Mouse (Mus musculus): Measurements from ENCODE around the gene Pigx. TPM values are rescaled to one million over a fixed set of nuclear protein-coding genes. Genes with fewer than 3 reads are reported as not detected.
A peak's percentile ranks its signal among the peaks of the same experiment; 100 is the strongest.
"Not testable (repeated sequence)": the region's sequence is repeated elsewhere in the genome, so short reads cannot be mapped to it uniquely, and the experiment has no call there.

Gene Pigx
- total RNA-seq, 2 experiments from 2014 or later: 24.8 to 31.9 TPM

DNA sequence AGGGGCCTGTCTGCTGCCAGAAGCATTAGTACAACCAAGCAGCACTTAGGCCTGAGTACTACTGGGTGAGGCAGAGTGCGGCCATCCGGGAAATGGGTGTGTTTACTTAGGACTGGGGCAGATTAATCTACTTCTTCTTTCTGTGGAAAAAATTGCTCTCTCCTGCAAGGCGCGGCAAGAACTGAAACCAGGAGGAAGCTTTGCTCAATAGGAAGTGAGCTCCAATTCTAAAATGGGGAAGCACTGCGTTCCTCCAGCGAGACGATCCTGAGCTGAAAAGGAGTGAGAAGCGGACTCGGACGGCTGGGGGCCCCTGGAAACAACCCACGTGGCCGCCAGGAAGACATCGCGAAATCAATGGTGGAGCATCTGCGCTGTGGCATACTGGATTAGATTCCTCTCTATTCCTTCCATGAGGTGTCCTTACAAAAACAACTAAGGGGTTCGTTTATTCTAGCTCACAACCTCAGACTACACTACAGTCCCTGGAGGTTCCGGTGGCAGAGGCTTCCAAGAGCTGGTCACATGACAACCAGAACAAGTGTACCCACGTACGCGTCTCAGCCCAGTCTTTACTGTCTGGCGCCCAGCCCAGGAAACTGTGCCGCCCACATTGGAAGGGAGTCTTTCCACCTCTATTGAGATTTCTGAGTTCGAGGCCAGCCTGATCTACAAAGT is 14.1 kb upstream of the Pigx start:
- peak; percentile 73 for ATAC-seq (replicated peaks; ENCODE audit: low FRiP score, low TSS enrichment, poor library complexity, severe bottlenecking)

DNA sequence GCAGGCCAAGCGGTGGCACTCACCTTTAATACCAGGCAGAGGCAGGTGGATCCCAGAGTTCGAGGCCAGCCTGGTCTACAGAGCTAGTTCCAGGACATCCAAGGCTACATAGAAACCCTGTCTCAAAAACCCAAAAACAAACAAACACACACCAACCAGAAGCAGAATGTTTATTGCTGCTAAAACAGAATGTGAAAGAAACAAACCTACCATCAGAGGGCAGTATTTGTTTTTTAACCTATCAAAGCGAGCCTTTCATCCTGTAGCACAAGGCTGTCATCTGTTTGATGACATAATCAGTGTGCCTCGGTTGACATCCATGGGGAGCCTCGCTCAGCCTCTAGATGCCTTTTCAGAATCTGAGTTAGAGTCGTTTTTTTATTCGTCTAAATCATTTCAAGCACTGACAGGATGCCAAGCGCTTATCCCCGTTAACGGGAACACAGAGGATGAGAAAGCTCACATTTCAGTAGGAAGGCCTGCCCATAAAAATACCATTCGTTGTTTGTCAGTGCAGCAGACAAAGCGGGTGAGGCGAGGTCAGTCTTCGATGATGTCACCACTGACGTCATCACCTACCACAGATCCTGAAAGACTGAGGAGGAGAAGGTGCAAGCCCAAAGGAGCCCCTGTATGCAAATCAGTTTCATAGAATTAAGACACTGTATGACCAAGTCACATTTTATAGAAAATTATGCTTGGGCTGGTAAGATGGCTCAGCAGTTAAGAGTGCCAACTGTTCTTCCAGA is 11.6 kb upstream of the Pigx start:
- ATAC-seq (replicated peaks; ENCODE audit: low FRiP score, low TSS enrichment, poor library complexity, severe bottlenecking): no peak

DNA sequence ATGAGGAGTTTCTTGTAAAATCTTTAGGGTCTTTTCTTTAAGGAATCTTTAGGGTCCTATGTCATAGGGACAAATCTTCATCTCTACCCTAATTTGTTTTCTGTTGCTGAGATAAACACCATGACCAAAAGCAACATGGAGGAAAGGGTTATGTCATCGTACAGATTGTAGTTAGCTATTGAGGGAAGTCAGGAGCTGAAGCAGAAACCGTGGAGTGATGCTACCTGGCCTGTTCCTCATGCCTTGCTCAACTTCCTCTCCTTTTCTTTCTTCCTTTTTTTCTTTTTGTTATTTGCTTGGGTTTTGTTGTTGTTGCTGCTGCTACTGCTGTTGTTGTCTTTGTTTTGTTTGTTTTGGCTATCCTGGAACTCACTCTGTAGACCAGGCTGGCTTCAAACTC is 9.0 kb upstream of the Pigx start:
- no peak for ATAC-seq (replicated peaks; ENCODE audit: low FRiP score, low TSS enrichment, poor library complexity, severe bottlenecking)

DNA sequence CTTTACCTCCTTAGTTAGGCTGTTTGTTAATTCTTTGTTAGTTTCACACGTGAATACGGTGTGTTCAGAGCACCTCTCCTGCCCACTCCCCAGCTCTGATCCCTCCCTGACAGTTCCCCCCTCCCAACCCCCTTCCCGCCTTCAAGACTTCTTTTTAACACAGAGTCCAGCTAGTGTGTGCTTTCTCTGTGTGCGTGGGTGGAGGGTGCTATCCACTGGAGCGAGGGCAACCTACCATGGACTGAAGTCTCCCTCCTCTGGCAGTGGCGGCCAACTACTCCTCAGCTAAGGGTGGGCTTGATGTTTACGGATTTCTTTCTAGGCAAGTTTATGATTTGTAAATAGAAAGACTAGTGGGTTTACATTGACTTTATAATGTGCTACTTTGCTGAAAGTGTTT is 8.6 kb upstream of the Pigx start:
- 0 out of 2 replicates have a peak, but pooled peaks have one; percentile 48 for ATAC-seq (replicated peaks; ENCODE audit: low FRiP score, low TSS enrichment, poor library complexity, severe bottlenecking)

DNA sequence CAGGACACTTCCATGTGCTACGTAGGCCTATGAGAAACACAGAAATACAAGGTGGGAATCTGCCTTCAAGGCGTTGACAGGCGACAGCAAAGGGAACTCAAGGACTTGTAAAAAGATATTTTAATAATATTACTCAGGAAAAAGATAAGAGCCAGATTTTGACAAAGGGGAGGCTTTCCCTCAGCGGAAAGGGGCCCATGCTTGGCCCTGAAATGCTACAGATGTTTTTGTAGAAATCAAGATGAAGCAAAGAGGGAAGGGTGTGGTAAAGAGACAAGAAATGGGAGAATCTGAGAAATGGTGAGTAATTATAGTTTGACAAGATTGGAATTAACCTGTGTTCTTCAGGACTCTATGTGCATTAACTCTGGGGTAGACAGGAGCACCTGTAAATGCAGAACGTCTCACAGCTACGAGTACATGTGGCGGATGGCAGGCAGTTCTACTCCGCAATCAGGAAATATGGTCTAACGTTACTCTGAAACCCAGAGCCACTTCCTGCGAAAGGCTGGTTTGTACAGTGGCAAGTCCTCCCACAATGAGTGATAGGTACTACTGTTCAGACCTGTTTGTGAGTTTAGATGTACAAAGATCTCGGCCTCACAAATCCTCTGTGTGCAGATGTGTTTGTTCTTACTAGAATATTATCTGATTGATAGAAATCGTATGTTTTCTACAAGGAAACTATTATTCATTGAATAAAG is 8.0 kb upstream of the Pigx start:
- peak; percentile 44; the same call in 1 of the 2 replicates for ATAC-seq (replicated peaks; ENCODE audit: low FRiP score, low TSS enrichment, poor library complexity, severe bottlenecking)

DNA sequence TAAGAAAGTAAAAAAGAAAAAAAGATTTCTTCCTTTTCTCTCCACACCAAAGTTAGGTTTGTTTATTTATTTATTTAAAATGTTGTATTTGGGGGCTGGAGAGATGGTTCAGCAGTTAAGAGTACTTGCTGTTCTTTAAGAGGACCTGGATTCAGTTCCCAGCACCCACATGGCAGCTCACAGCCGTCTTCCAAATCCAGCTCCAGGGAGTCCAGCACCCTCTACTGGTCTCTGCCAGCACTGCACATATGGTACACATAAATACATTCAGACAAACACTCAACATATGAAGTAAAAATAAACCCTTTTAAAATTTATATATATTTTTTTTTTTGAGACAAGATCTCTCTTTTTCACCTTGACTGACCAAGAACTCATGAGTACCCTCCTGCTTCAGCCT is 6.2 kb upstream of the Pigx start:
- no peak for ATAC-seq (replicated peaks; ENCODE audit: low FRiP score, low TSS enrichment, poor library complexity, severe bottlenecking)

DNA sequence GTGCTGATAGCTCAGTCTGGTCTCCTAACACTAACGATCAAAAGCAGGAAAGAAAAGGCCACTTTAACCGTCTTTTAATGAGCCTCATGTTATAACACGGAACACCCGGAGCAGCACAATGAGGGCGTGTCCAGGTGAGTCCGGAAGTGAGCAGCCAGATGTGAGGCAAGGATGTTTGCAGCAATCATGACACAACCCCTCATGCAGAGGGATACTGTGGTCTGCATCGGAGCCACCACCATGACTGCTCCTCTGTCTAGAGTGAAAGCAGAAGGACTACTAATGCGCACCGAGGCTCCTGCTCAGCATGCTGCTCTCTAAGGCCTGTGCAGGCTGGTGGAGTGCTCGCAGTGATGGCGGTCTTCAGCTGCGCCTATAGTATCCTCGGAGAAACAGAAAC is 2.8 kb upstream of the Pigx start:
- no peak for ATAC-seq (replicated peaks; ENCODE audit: low FRiP score, low TSS enrichment, poor library complexity, severe bottlenecking)

DNA sequence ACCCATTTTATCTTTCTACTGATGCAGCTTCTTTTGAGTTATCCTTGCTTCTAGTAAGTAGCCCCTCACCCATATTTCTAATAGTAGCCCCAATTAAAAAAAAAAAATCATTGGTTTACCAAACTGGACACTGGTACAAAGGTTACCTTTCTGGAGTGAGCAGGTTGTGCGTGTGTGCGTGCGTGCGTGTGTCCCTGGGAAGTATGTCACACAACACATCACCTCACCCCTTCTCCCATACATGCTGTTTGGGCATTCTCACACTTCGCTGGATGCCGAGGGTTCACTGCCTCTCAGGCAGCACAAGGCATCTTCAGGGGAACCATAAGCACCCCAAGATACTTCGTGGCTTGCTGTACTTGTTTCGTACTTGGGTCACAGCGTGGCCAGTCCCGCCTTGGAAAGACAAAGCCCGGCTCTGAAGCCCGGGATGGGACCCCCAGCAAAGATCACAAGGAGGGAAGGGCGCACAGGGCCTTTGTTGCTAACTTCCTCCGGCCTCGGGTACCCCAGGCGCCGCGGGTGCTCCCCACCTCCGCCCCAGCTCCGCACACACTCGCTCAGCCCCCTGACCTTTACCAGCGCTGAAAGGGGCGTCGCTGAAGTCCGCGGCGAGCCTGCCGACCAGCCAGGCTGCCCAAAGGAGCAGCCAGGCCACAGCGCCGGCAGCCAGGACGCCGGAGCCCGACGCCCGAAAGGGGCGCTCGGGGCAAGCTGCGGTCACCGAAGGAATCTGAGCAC is 473 bp downstream of the Pigx start:
- peak; percentile 56 for ATAC-seq (replicated peaks; ENCODE audit: low FRiP score, low TSS enrichment, poor library complexity, severe bottlenecking)

DNA sequence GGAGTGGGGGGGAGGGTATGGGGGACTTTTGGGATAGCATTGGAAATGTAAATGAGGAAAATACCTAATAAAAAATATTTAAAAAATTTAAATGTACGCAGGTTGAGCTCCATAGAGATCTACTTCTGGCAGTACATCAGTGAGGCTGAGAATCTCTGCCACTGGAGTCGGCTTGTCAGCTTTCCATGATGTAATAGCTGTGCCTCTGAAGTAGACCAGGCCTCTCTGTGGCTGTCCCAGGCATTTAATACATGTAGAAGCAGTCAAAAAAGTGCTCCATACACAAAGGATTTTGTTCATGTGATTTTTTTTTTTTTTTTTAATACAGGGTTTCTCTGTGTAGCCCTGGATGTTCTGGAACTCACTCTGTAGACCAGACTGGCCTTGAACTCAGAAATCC is 1.8 kb downstream of the Pigx start:
- ATAC-seq (replicated peaks; ENCODE audit: low FRiP score, low TSS enrichment, poor library complexity, severe bottlenecking): not testable (repeated sequence)

DNA sequence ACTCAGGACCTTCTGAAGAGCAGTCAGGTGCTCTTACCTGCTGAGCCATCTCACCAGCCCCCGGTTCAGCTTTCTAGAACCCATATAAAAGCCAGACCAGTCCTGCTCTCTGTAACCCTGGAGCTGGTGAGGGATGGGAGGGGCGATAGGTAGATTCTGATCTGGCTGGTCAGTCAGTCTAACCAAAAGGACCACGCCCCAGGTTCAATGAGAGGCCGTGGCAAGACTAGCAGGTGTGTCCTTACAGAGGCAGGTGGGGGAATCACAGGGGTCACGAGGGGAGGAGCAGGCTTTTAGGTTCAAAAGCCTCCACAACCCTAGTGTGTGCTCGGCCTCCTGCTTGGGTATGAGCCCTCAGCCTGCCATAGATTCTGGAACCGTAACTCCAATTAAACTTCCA is 8.1 kb downstream of the Pigx start:
- no peak for ATAC-seq (replicated peaks; ENCODE audit: low FRiP score, low TSS enrichment, poor library complexity, severe bottlenecking)

DNA sequence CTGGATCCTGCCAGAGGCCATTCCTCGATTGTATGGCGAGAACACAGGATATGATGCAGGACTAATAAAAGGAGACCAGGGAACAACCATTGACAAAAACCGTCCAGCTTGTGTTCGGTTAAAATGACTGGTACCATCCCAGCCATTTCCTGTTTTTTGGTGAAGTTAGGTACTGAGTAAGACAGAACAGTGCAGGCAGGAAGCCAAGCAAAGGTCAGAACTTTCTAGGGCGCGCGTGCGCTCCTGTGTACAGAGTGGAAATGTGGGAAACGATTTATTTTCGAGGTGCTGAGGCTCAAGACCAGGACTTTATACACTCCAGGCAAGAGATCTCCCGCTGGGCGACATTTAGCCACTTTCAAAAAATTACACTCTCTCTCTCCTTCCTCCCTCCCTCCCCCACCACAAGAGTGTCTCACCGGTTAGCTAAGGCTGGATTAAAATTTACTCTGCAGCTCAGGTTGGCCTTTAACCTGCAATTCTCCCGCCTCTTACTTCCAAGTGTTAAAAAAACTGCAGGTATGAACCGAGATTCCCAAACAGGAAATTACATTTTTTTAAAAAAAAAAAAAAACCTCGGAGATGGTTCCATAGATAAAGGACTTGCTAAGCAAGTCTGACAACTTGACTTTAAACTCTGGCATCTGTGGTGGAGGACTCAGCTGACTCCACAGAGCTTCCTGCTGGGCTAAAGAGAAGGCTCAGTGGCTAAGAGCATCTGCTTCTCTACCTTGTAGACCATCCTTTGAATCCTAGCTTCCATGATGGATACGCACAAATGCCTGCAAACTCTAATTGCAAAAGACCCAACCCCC is 11.7 kb downstream of the Pigx start:
- ATAC-seq (replicated peaks; ENCODE audit: low FRiP score, low TSS enrichment, poor library complexity, severe bottlenecking): no peak

DNA sequence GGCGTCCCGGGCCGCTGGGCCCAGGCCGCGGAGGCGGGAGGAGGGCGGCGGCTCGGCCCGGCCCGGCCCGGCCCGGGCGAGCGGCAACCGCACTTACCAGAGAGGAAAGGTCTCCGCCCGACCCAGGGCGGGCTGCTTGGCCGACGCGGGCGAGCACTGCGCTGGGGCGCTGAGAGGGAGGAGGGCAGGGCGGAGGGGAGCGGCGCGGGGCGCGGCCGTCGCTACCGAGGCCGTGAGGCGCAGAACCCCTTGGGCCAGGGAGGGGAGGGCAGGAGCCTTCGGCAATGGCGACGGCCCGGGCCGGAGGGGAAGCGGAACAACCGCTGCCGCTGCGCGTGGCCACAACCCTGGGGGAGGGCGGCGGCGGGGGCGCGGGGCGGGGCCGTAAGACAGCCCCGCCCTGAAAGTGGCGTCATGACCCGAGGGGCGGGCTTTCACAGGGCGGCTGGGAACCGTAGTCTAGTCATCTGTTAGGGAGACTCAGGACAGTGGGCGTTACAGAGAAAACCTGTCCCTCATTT is 20.5 kb downstream of the Pigx start, which contains the start of gene Pak2:
Gene Pak2, minus strand, starts transcription at position 352 of the 521 bp plus-strand sequence.
- ATAC-seq (replicated peaks; ENCODE audit: low FRiP score, low TSS enrichment, poor library complexity, severe bottlenecking): peak; percentile 90

DNA sequence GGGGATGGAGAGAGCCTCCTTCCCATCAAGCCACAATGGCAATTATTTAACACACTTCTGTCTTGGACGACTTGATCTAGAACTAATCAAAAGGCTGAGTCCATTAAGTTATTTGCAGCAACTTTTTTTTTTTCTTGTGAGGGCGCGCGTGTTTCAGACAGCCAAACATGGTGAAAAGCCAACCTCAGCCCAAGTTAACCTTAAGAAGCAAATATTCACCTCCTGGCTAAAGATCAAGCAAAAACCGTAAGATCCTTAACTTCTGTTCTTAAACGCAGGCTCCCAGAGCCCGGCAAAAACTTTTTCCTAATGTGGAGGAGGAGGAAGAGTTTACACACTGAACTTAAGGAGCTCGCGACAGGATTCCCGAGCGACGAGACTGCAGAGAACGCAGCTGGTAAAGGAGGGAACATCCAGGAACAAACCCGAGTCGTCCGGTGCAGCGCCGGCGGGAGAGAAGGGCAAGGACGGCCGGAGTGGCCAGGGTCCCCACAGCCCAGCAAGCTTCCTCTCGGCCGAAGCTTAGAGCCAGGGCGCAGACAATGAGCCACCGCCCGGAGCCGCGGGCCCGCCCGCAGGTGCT is 21.0 kb downstream of the Pigx start:
- ATAC-seq (replicated peaks; ENCODE audit: low FRiP score, low TSS enrichment, poor library complexity, severe bottlenecking): peak; percentile 12; the same call in 1 of the 2 replicates

DNA sequence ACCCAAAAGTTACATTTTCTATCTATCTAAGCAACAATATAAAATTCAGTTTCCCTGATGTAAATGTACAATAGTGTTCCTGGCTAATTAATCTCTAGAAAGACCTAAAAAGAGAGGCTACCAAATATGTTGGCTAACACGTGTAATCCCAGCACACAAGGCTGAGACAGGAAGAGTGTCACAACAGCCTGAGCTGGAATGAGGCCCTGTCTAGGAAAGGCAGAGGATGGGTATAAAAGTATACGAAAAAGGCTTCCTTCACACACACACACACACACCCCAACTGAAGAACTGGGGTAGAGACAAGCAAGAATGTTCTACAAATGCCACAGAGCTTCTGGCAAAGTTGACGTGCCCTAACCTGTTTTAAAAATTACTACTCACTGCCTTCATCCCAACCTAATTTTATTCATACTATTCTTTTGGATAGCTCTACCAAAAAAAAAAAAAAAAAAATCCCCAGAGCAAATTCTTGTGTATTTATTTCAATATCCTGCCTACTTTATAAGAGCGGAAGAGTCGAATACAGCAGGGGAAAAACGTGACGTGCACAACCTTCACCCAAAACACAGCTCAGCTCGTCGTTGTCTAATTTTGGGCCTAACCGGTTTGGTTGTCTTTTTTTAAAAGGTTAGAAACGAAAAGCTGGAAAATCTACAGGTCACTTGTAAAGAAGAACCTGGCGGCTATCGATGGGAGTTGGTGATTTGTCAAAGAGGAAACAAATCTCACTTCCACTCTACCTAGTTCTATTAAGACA is 21.7 kb downstream of the Pigx start:
- ATAC-seq (replicated peaks; ENCODE audit: low FRiP score, low TSS enrichment, poor library complexity, severe bottlenecking): no peak

DNA sequence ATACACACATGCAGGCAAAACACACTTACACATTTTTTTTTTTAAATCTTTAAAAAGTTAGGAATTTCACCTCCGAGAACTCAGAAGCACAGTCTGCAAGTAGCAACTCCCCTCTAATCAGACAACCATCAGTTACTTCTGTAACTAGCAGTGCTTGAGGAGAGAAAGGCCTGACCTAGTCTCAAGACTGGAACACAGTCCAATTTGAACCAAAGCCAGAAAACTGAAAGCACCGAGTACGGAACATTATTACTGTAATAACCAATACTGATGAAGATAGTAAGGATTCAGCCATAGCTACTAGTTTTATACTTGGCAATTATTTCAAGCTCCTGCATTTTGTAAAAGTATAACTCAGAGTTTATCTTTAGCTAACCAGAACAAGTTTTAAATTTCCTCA is 23.1 kb downstream of the Pigx start:
- no peak for ATAC-seq (replicated peaks; ENCODE audit: low FRiP score, low TSS enrichment, poor library complexity, severe bottlenecking)

DNA sequence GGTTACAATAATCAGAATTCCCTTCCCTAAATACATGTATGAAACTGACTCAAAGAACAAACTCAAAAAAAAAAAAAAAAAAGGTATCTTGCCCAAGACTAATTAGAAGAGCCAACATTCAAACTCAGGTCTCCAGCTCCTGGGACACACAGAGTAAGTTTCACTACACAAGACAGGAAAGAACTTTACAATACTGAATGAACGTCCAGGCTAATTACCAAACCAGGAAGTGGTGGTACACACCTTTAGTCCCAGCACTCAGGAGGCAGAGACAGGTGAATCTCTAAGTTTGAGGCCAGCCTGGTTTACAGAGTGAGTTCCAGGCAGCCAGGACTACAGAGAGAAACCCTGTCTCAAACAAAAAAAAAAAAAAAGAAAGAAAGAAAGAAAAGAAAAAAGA is 23.8 kb downstream of the Pigx start:
- ATAC-seq (replicated peaks; ENCODE audit: low FRiP score, low TSS enrichment, poor library complexity, severe bottlenecking): no peak

DNA sequence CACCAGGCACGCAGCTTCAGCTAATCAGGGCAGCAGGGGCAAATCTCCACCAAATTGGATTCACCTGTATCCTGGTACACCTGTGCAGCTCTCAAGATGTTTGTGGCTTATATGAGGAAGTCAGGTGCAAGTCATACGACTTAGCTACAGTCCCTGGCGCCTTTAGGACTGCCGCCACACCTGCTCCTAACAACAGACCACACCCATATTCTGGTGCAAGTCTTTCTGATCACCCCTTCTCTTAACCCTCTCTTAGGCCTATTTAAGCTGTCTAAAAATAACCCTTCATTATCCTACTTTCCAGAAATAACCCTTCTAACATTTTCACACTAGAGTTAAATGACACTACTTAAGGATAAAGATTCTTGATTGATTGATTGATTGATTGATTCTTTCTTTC is 29.5 kb downstream of the Pigx start:
- not testable (repeated sequence) for ATAC-seq (replicated peaks; ENCODE audit: low FRiP score, low TSS enrichment, poor library complexity, severe bottlenecking)

All from megakaryocyte-erythroid progenitor cell, adult 5-6 weeks (primary cell).